Mouse (Mus musculus): Measurements from ENCODE around the gene Rai1.

Rai1 gene

DNA sequence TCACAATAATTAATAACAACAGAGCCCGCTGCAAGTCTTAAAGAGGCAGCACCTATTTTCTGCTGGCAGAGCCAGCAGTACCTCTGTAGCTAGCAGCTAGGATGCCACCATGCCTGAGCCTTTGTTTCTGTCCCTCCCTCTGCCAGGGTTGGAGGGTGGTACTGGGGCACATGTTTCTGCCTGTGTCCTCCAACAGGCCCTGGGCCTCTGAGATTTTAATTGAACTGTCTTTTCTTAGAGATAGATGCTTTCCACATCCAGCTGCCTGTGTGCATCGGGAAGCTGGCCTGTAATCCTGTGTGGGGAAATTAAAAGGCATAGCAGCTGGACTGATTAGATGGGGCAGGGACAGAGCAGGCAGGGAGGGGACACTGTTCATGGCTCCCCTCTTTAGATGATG lies 77.9 kb downstream of the Rai1 start:
- in situ Hi-C loops (cut with MboI; ENCODE audit: unreplicated experiment in 2 of 2), result no loop called here

DNA sequence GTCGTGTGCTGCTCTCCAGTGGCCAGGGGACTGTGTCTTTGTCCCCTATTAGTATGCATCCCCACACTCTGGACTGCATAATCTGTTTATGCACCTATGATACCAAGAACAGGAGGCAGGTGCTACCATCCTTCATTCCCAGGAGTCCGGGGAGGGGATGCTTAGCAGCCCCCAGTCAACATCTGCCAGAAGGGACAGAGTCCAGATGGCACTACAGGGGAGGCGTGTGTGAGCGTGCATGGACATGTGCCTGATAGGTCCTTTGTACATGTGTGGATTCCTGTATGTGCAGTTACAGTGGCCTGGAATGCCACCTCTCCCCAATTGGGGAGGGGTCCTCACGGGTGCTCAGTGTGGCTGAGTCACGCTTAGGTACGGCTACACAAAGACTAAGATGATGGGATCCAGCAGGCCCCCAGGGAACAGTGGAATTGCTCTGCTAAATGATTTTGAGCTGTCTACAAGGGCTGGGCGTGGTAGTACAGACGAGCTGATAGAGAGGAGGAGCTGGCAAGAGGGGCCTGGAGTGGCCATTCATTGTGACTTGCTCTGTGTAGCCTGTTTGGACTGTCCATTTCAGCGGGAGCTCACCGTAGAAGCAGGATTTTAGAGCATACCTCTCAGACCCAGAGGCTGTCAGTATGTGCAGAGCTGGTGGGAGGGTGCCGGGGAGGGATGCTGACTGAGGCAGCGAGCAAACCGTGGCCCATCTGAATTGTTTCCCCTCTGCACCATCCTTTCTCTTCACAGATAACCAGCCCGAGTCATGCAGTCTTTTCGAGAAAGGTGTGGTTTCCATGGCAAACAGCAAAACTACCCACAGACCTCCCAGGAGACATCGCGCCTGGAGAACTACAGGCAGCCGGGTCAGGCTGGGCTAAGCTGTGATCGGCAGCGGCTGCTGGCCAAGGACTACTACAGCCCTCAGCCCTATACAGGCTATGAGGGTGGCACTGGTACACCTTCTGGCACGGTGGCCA lies 79.8 kb downstream of the Rai1 start:
- in situ Hi-C loops (cut with MboI; ENCODE audit: unreplicated experiment in 2 of 2), result no loop called here

DNA sequence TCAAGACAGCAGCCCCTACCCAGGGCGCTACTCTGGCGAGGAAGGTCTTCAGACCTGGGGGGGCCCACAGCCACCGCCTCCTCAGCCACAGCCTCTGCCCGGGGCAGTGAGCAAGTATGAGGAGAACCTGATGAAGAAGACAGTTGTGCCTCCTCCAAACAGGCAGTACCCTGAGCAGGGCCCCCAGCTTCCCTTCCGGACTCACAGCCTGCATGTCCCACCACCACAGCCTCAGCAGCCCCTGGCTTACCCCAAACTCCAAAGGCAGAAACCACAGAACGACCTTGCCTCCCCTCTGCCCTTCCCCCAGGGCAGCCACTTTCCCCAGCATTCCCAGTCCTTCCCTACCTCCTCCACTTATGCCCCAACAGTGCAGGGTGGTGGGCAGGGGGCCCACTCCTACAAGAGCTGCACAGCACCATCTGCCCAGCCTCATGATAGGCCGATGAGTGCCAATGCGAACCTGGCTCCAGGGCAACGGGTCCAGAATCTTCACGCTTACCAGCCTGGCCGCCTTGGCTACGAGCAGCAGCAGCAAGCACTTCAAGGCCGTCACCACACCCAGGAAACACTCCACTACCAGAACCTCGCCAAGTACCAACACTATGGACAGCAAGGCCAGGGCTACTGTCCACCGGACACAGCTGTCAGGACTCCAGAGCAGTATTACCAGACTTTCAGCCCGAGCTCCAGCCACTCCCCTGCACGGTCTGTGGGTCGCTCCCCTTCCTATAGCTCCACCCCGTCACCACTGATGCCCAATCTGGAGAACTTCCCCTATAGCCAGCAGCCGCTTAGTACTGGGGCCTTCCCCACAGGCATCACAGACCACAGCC lies 80.8 kb downstream of the Rai1 start:
- in situ Hi-C loops (cut with MboI; ENCODE audit: unreplicated experiment in 2 of 2), result no loop called here

DNA sequence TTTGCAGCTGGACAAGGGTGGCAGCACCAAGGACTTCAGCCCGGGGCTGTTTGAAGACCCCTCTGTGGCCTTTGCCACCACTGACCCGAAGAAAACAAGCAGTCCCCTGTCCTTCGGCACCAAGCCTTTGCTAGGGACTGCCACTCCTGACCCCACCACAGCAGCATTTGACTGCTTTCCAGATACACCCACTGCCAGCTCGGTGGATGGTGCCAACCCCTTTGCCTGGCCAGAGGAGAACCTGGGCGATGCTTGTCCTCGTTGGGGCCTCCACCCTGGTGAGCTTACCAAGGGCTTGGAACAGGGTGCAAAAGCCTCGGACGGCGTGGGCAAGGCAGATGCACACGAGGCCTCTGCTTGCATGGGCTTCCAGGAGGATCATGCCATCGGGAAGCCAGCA lies 82.3 kb downstream of the Rai1 start:
- in situ Hi-C loops (cut with MboI; ENCODE audit: unreplicated experiment in 2 of 2), result no loop called here

DNA sequence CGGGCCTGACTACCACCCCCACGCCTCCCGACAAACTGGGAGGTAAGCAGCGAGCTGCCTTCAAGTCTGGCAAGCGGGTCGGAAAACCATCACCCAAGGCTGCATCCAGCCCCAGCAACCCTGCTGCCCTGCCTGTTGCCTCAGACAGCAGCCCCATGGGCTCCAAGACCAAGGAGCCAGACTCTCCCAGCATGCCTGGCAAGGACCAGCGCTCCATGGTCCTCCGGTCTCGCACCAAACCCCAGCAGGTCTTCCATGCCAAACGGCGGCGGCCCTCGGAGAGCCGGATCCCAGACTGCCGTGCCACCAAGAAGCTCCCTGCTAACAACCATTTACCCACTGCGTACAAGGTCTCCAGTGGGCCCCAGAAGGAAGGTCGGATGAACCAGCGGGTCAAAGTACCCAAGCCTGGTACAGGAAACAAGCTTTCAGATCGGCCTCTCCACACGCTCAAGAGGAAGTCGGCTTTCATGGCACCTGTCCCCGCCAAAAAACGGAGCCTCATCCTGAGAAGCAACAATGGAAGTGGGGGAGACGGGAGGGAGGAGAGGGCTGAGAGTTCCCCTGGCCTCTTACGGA lies 83.6 kb downstream of the Rai1 start:
- in situ Hi-C loops (cut with MboI; ENCODE audit: unreplicated experiment in 2 of 2), result no loop called here

DNA sequence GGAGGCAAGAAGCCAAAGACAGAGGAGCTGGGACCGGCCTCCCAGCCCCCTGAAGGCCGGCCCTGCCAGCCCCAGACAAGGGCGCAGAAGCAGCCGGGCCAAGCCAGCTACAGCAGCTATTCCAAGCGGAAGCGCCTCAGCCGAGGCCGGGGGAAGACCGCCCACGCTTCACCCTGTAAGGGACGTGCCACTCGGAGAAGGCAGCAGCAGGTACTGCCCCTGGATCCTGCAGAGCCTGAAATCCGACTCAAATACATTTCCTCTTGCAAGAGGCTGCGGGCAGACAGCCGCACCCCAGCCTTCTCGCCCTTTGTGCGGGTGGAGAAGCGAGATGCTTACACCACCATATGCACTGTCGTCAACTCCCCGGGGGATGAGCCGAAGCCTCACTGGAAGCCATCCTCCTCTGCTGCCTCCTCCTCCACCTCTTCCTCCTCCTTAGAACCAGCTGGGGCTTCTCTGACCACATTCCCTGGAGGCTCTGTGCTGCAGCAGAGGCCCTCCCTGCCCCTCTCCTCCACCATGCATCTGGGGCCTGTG lies 84.8 kb downstream of the Rai1 start:
- in situ Hi-C loops (cut with MboI; ENCODE audit: unreplicated experiment in 2 of 2), result loop anchor here in 1 of 2 experiments (10.0 kb wide), 1 partner anchor 225 kb away; the partner anchor contains the start of genes Atpaf2 and Gid4

DNA sequence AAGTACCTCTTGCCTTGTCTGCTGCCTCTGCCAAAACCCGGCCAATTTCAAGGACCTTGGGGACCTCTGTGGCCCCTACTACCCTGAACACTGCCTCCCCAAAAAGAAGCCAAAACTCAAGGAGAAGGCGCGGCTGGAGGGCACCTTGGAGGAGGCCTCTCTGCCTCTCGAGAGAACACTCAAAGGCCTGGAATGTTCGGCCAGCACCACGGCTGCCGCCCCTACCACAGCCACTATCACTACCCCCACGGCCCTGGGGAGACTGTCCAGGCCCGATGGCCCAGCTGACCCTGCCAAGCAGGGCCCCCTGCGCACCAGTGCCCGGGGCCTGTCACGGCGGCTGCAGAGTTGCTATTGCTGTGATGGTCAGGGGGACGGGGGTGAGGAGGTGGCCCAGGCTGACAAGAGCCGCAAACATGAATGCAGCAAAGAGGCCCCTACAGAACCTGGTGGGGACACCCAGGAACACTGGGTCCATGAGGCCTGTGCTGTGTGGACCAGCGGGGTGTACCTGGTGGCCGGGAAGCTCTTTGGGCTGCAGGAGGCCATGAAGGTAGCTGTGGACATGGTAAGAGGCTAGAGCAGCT lies 85.3 kb downstream of the Rai1 start:
- in situ Hi-C loops (cut with MboI; ENCODE audit: unreplicated experiment in 2 of 2), result loop anchor here in 1 of 2 experiments (10.0 kb wide), 1 partner anchor 225 kb away; the partner anchor contains the start of genes Atpaf2 and Gid4

DNA sequence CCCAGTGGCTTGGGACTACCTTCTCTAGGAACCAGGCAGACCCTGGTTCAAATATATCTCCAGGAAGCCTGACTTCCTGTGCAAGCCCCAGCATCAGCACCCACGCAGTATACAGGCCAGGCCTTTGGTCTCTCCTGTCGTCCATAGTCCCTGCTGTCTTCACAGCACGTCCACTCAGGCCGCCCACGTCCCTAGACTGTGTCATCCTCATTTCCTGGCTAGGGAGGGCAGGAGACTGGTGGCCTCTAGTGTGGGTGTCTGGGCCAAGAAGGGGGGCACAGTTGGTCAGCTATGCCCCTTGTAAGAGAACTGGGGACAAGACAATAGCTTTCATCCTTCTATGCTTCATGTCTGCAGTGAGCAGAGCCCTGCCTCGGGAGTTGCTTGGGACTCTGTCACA lies 87.7 kb downstream of the Rai1 start:
- in situ Hi-C loops (cut with MboI; ENCODE audit: unreplicated experiment in 2 of 2), result loop anchor here in 1 of 2 experiments (10.0 kb wide), 1 partner anchor 222 kb away; the partner anchor contains the start of genes Atpaf2 and Gid4

DNA sequence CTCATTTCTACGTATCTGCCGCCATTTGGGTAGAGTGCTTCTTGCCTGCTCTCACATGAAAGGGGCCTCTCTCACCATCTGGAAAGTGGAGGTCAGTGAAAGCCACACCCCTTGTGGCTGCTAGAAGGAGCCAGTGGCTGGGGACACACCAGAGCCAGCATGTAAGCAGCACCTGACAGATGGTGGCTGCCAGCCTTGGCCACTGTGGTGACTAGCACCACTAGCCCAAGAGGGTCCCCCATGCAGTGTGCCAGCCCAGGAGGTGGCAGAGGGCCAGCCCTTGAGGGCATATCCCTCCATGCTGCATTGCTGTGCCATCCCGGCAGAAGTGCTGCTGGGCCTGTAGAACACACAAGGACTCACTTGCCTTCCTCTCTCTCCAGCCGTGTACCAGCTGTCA lies 88.7 kb downstream of the Rai1 start:
- in situ Hi-C loops (cut with MboI; ENCODE audit: unreplicated experiment in 2 of 2), result loop anchor here in 1 of 2 experiments (10.0 kb wide), 1 partner anchor 221 kb away; the partner anchor contains the start of genes Atpaf2 and Gid4

DNA sequence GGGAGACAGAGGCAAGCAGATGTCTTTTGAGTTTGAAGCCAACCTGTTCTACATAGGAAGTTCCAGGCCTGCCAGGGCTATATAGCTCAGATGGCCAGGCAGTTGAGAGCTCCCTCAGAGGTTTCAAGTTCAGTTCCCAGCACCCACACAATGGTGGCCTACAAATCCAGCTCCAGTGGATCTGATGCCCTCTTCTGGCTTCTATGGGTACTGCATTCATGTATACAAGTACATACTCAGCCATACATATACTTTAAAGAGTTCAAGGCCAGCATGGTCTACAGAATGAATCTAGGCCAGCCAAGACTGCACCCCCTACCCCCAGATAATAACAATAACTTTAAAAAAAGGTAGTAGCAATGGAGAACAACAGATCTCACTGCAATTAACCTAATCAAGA lies 90.3 kb downstream of the Rai1 start:
- in situ Hi-C loops (cut with MboI; ENCODE audit: unreplicated experiment in 2 of 2), result loop anchor here (5.0 to 10.0 kb wide), 5 partner anchors 88 to 220 kb away; partner anchors contain the start of genes Atpaf2 (in 1 of the 2), Gid4 (in 1 of the 2) and Rai1 (in 1 of the 2)

DNA sequence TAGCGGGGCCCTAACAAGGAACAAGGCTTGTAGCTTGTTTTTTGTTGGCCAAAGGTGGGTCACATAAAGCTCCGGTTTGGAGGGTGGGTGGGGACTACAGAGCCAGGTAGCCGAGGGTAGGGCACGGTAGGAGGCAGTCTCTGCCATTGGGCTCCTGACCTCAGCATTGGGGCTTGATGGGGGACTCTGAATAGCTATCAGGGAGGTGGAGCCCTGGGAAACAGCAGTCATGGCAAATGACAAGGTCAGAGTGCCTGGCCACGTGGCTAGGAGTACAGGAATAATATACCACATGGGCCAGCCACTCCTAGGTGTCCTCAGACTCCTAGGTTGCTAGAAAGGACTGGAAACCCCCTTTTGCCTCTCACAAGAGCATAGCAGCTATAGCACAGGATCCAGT lies 91.5 kb downstream of the Rai1 start:
- in situ Hi-C loops (cut with MboI; ENCODE audit: unreplicated experiment in 2 of 2), result loop anchor here (5.0 to 10.0 kb wide), 5 partner anchors 89 to 218 kb away; partner anchors contain the start of genes Atpaf2 (in 1 of the 2), Gid4 (in 1 of the 2) and Rai1 (in 1 of the 2)

DNA sequence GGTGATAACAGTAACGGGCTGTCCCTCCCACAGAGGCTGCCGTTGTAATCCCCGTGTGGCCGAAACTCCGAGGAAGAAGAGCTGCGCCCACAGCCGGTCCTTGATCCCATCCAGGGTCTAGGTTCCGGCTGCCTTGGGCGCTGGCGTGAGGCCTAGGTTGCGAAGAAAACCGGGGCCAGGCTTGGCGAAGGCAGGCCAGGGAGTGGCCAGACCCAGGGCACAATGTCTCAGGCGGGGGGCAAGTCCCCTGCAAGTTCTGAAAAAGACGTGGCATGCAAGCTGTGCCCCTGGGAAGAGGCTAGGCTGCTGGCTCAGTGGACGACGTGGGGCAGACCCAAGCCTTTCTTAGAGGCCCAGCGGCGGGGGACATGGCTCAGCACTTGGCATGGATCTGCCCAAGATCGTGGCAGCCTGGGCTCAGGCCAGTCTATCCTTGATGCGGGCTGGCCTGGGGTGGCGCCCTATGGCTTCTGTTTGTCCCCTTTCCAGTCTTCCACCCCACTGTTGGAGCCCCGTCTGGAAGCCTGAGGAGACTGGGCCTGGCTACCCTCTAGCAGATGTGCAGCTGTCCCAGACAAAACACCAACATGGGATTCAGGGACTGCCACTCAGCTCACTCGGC lies 93.3 kb downstream of the Rai1 start:
- in situ Hi-C loops (cut with MboI; ENCODE audit: unreplicated experiment in 2 of 2), result loop anchor here (5.0 to 10.0 kb wide), 5 partner anchors 89 to 217 kb away; partner anchors contain the start of genes Atpaf2 (in 1 of the 2), Gid4 (in 1 of the 2) and Rai1 (in 1 of the 2)

DNA sequence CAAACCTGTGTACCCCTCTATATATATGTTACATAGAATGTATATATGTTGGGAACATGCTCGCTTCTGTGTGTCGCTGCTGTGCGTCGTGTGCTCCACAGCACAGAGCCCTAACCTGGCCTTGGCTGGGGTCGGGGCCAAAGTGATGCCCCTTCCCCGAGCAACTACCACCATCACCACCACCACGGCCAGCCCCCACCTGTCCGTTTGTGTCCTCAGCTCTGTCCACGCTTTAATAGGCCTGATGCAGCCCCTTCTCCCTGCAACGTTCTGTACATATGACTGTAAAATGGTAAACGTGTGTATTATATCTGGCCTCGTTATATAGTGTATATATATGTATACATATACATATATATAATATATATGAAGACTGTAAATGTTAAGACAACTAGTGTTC lies 93.8 kb downstream of the Rai1 start:
- in situ Hi-C loops (cut with MboI; ENCODE audit: unreplicated experiment in 2 of 2), result loop anchor here (5.0 to 10.0 kb wide), 5 partner anchors 89 to 216 kb away; partner anchors contain the start of genes Atpaf2 (in 1 of the 2), Gid4 (in 1 of the 2) and Rai1 (in 1 of the 2)

DNA sequence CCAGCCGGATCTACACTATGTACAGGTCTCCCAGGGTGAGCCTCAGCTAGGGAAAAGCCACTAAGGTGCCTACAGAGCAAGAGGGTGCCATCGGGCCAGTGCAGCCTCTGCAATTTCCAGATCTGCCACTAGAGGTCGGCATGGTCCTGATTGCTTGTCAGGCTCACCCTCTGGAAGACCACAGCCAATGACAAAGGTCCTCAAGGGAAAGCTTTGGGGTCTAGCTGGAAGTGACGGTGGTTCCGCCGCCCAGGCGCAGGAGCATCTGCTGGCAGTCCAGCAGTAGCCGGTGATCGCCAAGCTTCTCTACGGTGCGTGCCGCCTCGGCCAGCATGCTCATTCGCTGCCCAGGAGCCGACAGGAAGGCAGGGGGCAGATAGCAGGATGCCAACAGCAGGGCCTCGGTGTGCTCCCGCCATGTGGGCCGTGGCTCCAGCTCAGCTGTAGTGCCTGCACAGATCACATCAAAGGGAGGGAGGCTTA lies 94.9 kb downstream of the Rai1 start:
- in situ Hi-C loops (cut with MboI; ENCODE audit: unreplicated experiment in 2 of 2), result loop anchor here (5.0 to 10.0 kb wide), 6 partner anchors 88 to 325 kb away; partner anchors contain the start of genes Atpaf2 (in 1 of the 2), Gid4 (in 1 of the 2) and Rai1 (in 1 of the 2)

DNA sequence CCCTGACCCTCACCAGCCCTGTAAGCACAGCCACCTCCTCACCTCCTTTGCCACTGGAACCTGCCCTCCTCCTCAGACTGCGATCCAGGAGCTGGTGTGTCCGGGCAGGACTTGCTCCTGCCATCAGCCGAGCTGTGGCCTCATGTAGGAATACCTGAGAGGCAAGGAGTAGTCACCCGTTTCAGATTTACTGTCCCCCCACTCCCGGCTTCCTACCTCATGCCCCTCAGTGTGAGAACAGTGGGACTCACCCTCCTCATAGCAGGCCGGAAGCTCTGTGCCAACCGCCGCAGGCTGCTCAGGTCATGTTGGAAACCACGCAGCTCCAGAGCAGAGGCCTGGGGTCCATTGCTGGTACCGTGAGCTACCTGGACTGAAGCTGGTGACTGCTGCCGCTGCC lies 95.6 kb downstream of the Rai1 start:
- in situ Hi-C loops (cut with MboI; ENCODE audit: unreplicated experiment in 2 of 2), result loop anchor here in 1 of 2 experiments (10.0 kb wide), 1 partner anchor 326 kb away; no protein-coding TSS in a partner anchor

DNA sequence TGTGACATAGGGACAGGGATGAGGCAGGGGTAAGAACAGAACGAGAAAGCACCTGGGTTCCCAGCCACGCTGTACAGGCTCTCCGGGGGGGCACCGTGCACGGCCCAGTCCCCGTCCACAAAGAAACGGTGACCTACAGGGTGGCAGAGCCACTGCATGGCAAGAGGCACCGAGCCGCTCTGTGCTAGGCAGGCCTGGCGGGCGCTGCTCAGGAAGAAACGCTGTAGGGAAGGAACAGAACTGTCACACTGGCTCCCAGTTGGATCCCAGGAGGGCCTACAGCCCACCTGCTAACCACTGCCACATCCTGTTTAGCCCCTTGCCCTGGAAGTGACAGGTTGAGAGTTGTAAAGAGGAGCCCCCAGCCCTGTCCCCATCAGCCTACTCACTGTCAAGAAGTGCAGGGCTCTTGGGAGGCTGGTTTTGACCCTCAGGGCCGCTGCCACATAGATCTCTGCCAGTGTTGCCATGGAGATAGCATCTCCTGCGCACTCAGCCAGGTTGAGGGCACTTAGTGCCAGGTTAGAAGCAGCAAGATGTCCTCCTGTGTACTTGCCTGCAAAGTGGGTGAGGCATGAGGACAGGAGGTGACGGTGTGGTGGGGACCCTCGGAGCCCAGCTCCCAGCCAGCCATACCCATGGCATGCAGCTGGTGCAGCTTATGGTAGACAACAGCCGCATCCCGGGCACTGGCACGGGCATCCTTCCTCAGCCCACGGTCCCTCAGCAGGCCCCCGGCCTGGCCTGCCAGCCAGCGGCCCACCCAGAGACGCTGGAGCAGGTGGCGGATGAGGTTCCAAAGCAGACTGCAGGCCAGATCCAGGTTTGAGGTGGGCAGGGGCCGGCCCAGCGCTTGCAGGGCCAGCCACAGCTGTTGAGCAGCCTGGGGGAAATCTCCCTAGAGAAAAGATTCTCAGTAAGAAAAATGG lies 98.2 kb downstream of the Rai1 start:
- in situ Hi-C loops (cut with MboI; ENCODE audit: unreplicated experiment in 2 of 2), result loop anchor here in 1 of 2 experiments (10.0 kb wide), 1 partner anchor 328 kb away; no protein-coding TSS in a partner anchor

DNA sequence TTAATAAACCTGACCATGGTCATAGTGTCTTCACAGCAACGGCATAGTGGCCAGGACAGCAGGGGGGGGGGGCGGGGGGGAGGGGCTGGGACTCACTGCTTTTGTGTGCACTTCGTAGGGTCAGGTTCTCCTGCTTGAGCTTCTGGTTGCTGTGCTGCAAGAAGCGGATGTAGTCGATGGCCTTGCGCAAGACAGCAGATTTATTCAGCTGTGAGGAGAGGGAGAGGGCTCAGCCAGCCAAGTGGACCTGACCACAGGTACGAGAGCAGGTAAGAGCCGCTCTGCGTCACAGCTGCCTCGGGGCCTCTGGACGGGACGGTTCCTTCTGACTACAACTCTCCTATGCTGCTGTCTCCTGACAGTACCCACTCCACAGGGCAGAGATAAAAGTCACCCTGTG lies 100.2 kb downstream of the Rai1 start:
- in situ Hi-C loops (cut with MboI; ENCODE audit: unreplicated experiment in 2 of 2), result loop anchor here in 1 of 2 experiments (10.0 kb wide), 1 partner anchor 330 kb away; no protein-coding TSS in a partner anchor
